Mouse (Mus musculus) limb, embryonic 15.5 days (tissue): ENCODE results near the gene 5430427O19Rik. TPM values are rescaled to one million over a fixed set of nuclear protein-coding genes. Genes with fewer than 3 reads are reported as not detected.

Experiments
- ATAC-seq: fragments of 200-750 bp; cut with Nextera tagmentation; 2 replicates; pipeline ENCODE4 v1.8.0; 2017; ENCODE audit warnings: low read depth, moderate TSS enrichment; ENCODE audit not compliant: insufficient number of reproducible peaks, low FRiP score, low TSS enrichment
- H3K27ac ChIP-seq: fragments of 300-500 bp; sonication (generic); 2 replicates; pipeline ENCODE4 v1.5.1; 2015; ENCODE audit warnings: moderate library complexity, mild to moderate bottlenecking, inconsistent platforms
- H3K27me3 ChIP-seq: fragments of 300-500 bp; sonication (generic); 2 replicates; pipeline ENCODE4 v1.6.1; 2015; ENCODE audit warnings: inconsistent platforms
- H3K36me3 ChIP-seq: fragments of 300-500 bp; sonication (generic); 2 replicates; pipeline ENCODE4 v1.6.1; 2015; ENCODE audit warnings: inconsistent platforms
- H3K4me1 ChIP-seq: fragments of 300-500 bp; sonication (generic); 2 replicates; pipeline ENCODE4 v1.6.1; 2015; ENCODE audit warnings: inconsistent platforms
- H3K4me2 ChIP-seq: fragments of 300-500 bp; sonication (generic); 2 replicates; pipeline ENCODE4 v1.6.1; 2015; ENCODE audit warnings: mild to moderate bottlenecking, inconsistent platforms
- H3K4me3 ChIP-seq: fragments of 300-500 bp; sonication (generic); 2 replicates; pipeline ENCODE4 v1.5.1; 2015; ENCODE audit warnings: mild to moderate bottlenecking, inconsistent platforms
- H3K9ac ChIP-seq: fragments of 300-500 bp; sonication (generic); 2 replicates; pipeline ENCODE4 v1.6.1; 2015; ENCODE audit warnings: inconsistent platforms
- H3K9me3 ChIP-seq: fragments of 300-500 bp; sonication (generic); 2 replicates; pipeline ENCODE4 v1.6.1; 2016; ENCODE audit warnings: inconsistent platforms
- WGBS: fragments of 180-500 bp; shearing (Covaris S2); methylation state at CpG from one replicate; pipeline ENCODE4 v1.1.7; 2015; 5-methylcytosine and 5-hydroxymethylcytosine counted together
- polyA plus RNA-seq: library from polyadenylated mRNA; unstranded; fragments of >200 nt; fragmentation: Nextera tagmentation; extraction: Ambion mirVana; gene quantifications from 2 replicates; pipeline ENCODE4 v1.2.1, GENCODE M21; 2015

5430427O19Rik gene
- polyA plus RNA-seq: 0.22 and 0.29 TPM in 2 replicates

DNA sequence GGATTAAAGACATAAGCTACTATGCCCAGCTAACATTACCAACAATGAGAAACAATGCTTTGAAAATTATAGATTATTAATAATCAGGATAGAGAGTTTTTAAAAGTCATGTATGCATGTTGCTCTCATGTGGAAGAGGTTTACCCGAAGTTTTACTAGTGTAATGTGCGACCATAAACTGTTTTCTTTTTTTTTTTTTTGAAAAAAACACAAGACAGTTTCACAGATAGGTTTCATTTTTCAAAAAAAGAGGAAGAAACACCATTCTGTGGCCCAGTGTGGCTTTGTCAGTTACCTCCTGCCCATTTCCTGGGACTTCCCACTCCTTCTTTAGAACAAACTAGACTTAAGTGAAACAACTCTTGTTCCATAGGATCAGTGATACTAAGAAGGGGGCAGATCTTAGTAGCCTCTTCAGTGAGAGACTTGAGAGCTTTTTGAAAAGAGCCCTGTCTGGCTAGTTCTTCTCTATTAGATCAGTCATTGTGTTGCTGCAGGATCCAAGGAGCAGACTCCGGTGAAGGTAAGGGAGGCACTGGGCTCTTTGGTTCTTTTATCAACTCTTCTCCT, at the start of gene 5430427O19Rik:
Gene 5430427O19Rik (plus strand): TSS at position 441 of the 570 bp plus-strand sequence.
- no peaks in the 10 kb centered on the region for H3K36me3 ChIP-seq
- H3K4me1 ChIP-seq: no peaks in the 10 kb centered on the region
- no peak within 1 kb of the TSS for H3K4me2 ChIP-seq
- no peak within 1 kb of the TSS for H3K27ac ChIP-seq
- H3K9me3 ChIP-seq: no peaks in the 10 kb centered on the region
- H3K4me3 ChIP-seq: no peak within 1 kb of the TSS
- no peaks in the 10 kb centered on the region for H3K27me3 ChIP-seq
- 73% methylated on average over 3 of the region's 3 CpGs for WGBS
- ATAC-seq: no peak
- H3K9ac ChIP-seq: no peak within 1 kb of the TSS

DNA sequence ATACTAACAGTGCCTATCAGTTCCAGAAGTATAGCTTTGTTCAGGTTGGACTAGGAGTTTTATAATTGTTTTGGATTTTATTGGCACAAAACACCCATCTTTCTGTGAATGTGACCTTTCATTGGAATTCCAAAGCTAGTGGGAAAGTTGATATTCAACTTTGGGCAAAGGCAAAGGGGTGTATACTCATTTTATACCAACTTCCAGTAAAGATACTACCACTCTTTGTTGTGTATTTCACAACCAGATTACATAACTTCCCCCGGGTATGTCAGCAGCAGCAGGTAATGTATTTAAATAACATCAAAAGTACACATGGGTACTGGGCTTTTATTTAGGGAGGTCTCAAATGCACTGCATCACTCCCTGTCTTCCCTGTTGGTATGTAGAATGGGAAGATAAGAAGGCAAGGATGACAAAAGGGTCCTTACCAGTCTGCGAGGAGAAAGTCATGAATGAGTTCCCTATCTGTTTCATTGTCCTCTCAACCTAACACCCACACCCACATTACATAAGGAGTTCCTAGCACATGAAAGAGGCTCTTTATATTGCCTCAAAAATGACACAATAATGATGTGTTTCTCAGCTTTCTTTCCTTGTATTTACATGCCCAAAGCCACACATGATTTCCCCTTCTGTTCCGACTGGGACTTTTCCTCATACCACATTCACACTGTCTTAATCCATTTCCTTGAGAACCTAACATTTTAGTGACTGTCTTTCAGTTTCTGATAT, 42.3 kb upstream of the 5430427O19Rik start:
- Histone ChIP-seq H3K36me3 (no peaks in the 10 kb centered on the region), H3K4me2 (no peak overlapping the region), H3K27ac (no peak overlapping the region), H3K4me1 (no peaks in the 10 kb centered on the region), H3K9ac (no peak overlapping the region), H3K9me3 (no peaks in the 10 kb centered on the region), H3K27me3 (no peaks in the 10 kb centered on the region), H3K4me3 (no peak overlapping the region)
- ATAC-seq: no peak
- 92% methylated on average over 3 of the region's 3 CpGs for WGBS

DNA sequence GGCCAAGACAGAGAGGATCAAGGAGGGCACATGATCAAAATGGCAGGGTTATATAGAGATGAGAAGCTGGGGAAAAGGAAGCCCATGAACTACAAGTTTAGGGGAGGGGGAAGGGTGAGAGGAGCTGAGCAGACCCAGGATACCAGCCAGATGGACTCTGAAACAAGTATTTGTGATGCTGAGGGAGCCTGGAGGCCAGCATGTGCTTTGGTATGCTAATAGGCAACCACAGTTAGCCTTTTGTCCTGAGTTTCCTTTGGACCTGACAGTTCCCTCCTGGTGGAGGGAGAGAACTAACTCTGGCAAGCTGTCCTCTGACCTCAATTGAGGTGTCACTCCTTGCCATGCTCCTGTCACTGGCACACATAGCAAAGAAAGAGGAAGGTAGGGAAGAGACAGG, 41.2 kb upstream of the 5430427O19Rik start:
- H3K4me3 ChIP-seq: no peak overlapping the region
- no peak overlapping the region for H3K4me2 ChIP-seq
- H3K4me1 ChIP-seq: no peaks in the 10 kb centered on the region
- no peak overlapping the region for H3K9ac ChIP-seq
- no peaks in the 10 kb centered on the region for H3K27me3 ChIP-seq
- no peaks in the 10 kb centered on the region for H3K36me3 ChIP-seq
- no peak for ATAC-seq
- no peaks in the 10 kb centered on the region for H3K9me3 ChIP-seq
- no peak overlapping the region for H3K27ac ChIP-seq

DNA sequence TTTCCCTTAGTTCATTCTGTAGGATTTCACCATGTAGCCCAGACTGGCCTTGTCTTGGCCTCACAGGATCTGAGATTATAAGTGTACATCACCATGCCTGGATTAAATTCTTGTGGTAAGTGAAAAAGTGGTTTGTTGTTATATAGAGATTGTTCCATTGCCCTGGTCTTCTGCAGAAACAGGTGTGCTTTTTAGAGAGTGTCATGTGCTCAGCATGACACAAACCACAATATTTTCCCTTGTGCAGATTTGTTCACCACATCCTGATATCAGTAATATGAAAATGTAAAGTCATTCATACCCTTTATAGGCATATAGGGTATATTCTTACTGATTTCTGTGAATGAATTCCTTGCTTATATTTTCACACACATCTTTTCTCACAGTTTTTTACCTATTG, 31.0 kb upstream of the 5430427O19Rik start:
- H3K4me2 ChIP-seq: no peak overlapping the region
- no peaks in the 10 kb centered on the region for H3K4me1 ChIP-seq
- H3K36me3 ChIP-seq: no peaks in the 10 kb centered on the region
- no peak overlapping the region for H3K4me3 ChIP-seq
- ATAC-seq: no peak
- no peak overlapping the region for H3K9ac ChIP-seq
- no peaks in the 10 kb centered on the region for H3K9me3 ChIP-seq
- H3K27ac ChIP-seq: no peak overlapping the region
- H3K27me3 ChIP-seq: no peaks in the 10 kb centered on the region

DNA sequence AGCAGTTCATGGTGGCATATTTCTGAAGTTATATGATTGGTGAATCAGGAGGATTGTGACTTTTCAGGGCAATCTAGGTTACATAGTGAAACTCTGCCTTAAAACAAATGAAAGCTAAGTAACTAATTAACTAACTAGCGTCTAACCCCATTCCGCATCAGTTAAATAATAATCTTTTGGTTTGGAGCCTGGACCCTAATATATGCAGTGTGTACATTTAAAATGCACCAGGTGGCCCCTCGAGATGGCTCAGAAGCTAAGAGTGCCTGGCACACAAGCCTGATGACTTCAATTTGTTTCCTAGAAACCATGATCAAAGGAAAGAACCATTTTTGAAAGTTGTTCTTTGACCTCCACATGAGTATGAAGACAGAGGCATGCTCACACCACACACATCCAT, 14.2 kb upstream of the 5430427O19Rik start:
- Histone ChIP-seq H3K4me1 (no peaks in the 10 kb centered on the region), H3K27me3 (no peaks in the 10 kb centered on the region), H3K4me2 (no peak overlapping the region), H3K27ac (no peak overlapping the region), H3K4me3 (no peak overlapping the region), H3K9me3 (no peaks in the 10 kb centered on the region), H3K9ac (no peak overlapping the region), H3K36me3 (no peaks in the 10 kb centered on the region)
- ATAC-seq: no peak
- 74% methylated on average over 3 of the region's 3 CpGs for WGBS

DNA sequence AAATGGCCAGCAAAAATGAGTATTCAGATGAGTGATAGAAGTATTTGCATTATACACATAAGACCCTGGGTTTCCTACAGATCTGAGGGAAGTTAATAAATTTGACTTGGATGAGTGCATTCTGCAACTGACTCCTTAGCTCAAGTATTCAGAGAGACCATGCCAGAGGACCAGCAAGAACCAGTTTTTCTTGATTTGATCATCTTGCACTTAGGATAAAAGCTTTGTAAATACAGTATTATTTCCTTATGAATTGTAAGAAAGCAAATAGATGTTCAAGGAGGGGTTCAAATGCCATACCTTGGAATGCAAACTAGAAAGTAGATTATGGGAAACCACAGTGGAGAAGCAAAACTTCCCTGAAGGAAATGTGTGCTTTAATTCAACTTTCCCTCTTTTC, 13.0 kb upstream of the 5430427O19Rik start:
- Histone ChIP-seq H3K27ac (no peak overlapping the region), H3K4me3 (no peak overlapping the region), H3K9ac (no peak overlapping the region), H3K27me3 (no peaks in the 10 kb centered on the region), H3K4me1 (no peaks in the 10 kb centered on the region), H3K4me2 (no peak overlapping the region), H3K36me3 (no peaks in the 10 kb centered on the region), H3K9me3 (no peaks in the 10 kb centered on the region)
- no peak for ATAC-seq

DNA sequence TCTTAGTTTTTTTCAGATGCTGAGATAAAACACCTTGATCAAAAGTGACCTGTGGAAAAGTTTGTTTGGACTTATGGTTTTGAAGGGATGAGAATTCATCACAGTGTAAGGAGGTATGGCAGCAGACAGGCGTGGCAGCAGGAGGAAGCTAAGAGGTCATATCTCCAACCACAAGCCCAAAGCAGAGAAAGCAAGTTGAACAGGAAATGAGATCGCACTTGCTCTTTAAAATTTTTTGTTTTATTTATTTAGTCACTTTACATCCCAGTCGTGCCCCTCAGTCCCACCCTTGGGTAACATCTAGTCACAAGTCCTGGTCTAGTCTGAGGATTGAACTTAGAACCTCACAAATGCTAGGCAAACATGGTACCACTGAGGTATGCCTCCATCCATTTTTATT, 2.1 kb upstream of the 5430427O19Rik start:
- WGBS: 67% methylated on average over 3 of the region's 3 CpGs
- Histone ChIP-seq H3K36me3 (no peaks in the 10 kb centered on the region), H3K27ac (no peak overlapping the region), H3K4me1 (no peaks in the 10 kb centered on the region), H3K27me3 (no peaks in the 10 kb centered on the region), H3K4me2 (no peak overlapping the region), H3K4me3 (no peak overlapping the region), H3K9me3 (no peaks in the 10 kb centered on the region), H3K9ac (no peak overlapping the region)
- no peak for ATAC-seq

DNA sequence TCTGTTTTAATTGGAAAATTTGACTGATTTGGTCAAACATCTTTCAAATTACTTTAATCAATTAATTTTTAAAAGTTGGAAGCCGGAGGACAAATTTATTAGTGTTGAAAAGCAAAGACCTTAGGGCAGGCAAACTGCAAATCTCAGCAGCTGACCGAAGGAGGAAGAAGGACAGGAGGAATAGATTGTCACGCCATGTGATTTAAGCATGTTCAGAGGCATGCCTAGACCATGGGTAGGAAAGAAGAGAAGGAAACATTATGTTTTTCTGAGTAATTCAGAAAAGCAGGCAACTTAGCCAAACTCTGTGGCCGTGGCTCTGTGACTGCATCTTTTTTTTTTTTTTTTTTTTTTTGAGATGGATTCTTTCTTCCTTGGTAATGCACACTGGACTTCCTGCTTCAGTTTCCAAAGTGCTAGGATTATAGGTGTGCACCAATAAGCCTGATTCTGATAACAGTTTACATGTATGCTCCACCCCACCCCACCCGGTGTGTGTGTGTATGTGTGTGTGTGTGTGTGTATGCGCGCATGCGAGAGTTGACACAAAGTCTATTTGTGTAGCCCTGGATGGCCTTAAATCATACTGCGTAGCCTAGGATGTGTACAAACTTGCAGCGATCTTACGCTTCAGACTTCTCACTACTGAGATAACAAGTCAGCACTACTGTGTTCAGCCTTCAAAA, 1.4 kb downstream of the 5430427O19Rik start:
- no peak overlapping the region for H3K4me3 ChIP-seq
- H3K9ac ChIP-seq: no peak overlapping the region
- no peaks in the 10 kb centered on the region for H3K36me3 ChIP-seq
- H3K4me2 ChIP-seq: no peak overlapping the region
- H3K27ac ChIP-seq: no peak overlapping the region
- WGBS: 89% methylated on average over 11 of the region's 11 CpGs
- no peak for ATAC-seq
- H3K27me3 ChIP-seq: no peaks in the 10 kb centered on the region
- no peaks in the 10 kb centered on the region for H3K4me1 ChIP-seq
- H3K9me3 ChIP-seq: no peaks in the 10 kb centered on the region

DNA sequence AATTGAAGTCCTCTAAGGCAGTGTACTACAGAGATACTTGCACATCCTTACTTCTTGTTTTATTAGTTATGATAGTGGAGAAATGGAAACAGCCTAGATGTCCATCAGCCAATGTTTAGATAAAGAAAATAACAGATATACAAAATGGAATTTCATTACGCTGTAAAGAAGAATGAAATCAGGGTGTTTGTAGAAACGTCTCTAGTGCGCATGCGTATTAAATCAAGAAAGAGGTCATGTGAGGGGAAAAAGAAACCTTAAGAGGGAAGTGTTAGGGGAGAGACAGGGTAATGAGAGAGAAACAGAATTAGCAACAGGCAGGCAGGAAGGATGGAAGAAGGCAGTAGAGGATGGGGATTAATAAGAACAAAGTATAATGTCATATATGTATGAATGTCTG, 4.2 kb downstream of the 5430427O19Rik start:
- Histone ChIP-seq H3K9me3 (no peaks in the 10 kb centered on the region), H3K36me3 (no peaks in the 10 kb centered on the region), H3K4me2 (no peak overlapping the region), H3K4me1 (no peaks in the 10 kb centered on the region), H3K27me3 (no peaks in the 10 kb centered on the region), H3K27ac (no peak overlapping the region), H3K4me3 (no peak overlapping the region), H3K9ac (no peak overlapping the region)
- ATAC-seq: no peak
- 87% methylated on average over 4 of the region's 4 CpGs for WGBS

DNA sequence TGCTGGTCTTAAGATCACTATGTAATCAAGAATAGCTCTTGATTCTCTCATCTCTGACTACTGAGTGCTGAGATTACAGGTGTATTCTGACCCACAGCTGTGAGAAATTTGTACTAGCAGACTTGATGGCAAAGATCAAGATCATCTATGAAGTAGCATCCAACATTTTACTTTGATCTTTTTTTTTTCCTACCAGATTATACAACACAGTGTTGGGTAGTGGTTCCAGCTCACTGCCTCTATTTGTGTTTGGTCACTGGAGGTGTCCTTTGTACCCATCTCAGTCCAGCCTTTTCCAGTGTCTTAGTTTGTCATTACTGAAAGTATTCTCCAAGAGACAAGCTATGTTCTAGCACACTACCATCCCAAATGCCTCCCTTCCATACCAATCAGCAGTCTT, 5.8 kb downstream of the 5430427O19Rik start:
- Histone ChIP-seq H3K27ac (no peak overlapping the region), H3K27me3 (no peaks in the 10 kb centered on the region), H3K36me3 (no peaks in the 10 kb centered on the region), H3K9me3 (no peaks in the 10 kb centered on the region), H3K4me2 (no peak overlapping the region), H3K4me3 (no peak overlapping the region), H3K4me1 (no peaks in the 10 kb centered on the region), H3K9ac (no peak overlapping the region)
- no peak for ATAC-seq

DNA sequence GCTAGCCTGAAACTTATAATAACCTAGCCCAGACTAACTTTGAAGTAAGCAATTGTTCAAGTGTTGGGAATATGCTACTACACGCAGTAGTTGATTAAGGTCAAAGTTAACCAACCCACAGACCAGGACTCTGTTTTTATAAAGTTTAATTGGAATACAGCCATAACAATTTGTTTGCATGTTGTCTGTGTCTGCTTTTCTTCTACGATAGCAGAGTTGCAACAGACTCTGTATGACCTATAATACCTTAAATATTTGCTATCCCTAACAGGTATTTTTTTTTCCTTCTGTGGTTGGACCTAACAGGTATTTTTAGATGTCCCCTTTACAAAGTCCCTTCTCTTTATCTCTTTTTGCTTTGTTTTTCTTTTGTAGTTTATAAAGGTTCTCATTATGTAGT, 7.6 kb downstream of the 5430427O19Rik start:
- Histone ChIP-seq H3K36me3 (no peaks in the 10 kb centered on the region), H3K4me3 (no peak overlapping the region), H3K4me1 (no peaks in the 10 kb centered on the region), H3K9me3 (no peaks in the 10 kb centered on the region), H3K27me3 (no peaks in the 10 kb centered on the region), H3K27ac (no peak overlapping the region), H3K9ac (no peak overlapping the region), H3K4me2 (no peak overlapping the region)
- 76% methylated on average over 2 of the region's 2 CpGs for WGBS
- no peak for ATAC-seq

DNA sequence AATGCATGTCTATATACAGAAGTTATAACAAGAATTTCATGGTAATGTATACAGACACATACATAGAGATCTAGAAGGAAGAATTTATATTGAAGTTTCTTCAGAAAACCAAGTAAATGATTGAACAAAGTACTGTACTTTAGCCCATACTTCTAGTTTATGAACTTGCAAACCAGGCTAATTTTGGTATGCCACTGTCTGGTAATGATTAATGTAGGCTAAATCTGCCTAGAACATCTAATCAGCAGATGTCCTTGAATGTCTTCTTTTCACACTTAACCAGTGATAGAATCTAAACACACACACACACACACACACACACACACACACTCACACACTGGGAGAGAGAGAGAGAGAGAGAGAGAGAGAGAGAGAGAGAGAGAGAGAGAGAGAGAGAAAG, 8.1 kb downstream of the 5430427O19Rik start:
- Histone ChIP-seq H3K27ac (no peak overlapping the region), H3K4me2 (no peak overlapping the region), H3K4me1 (no peaks in the 10 kb centered on the region), H3K4me3 (no peak overlapping the region), H3K36me3 (no peaks in the 10 kb centered on the region), H3K27me3 (no peaks in the 10 kb centered on the region), H3K9ac (no peak overlapping the region), H3K9me3 (no peaks in the 10 kb centered on the region)
- ATAC-seq: no peak
